Mouse (Mus musculus) thymus, adult 2 months (tissue): ENCODE measurements around the gene Rph3al. TPM values are rescaled to one million over a fixed set of nuclear protein-coding genes. Genes with fewer than 3 reads are reported as not detected.

ENCODE experiments used
- DNase-seq: peaks from one replicate; pipeline ENCODE4 v3.0.0; 2021
- H3K27ac ChIP-seq: fragments of 200-500 bp; 2 replicates; pipeline ENCODE4 v1.5.1; 2012; ENCODE audit warnings: low read length, control low read depth; ENCODE audit not compliant: control insufficient read depth, insufficient read depth
- H3K27me3 ChIP-seq: fragments of 200-500 bp; 2 replicates; pipeline ENCODE4 v1.6.1; 2012; ENCODE audit warnings: mild to moderate bottlenecking, low read length, moderate library complexity, mixed read lengths; ENCODE audit not compliant: control insufficient read depth, insufficient read depth
- H3K36me3 ChIP-seq: fragments of 200-500 bp; 2 replicates; pipeline ENCODE4 v1.6.1; 2012; ENCODE audit warnings: mild to moderate bottlenecking, low read length, moderate library complexity; ENCODE audit not compliant: control insufficient read depth, insufficient read depth
- H3K4me1 ChIP-seq: fragments of 200-500 bp; replicated peaks from 2 replicates; pipeline ENCODE4 v1.6.1; 2012; ENCODE audit warnings: low read length; ENCODE audit not compliant: control insufficient read depth, insufficient read depth
- H3K4me3 ChIP-seq: fragments of 200-500 bp; 2 replicates; pipeline ENCODE4 v1.5.1; 2012; ENCODE audit warnings: mild to moderate bottlenecking, low read length, control low read depth, moderate library complexity; ENCODE audit not compliant: control insufficient read depth, insufficient read depth
- CTCF ChIP-seq: fragments of 200-500 bp; IDR thresholded peaks from 2 replicates; pipeline ENCODE4 v1.5.1; 2012; ENCODE audit warnings: mild to moderate bottlenecking, control low read depth, low read length, moderate library complexity, borderline replicate concordance; ENCODE audit not compliant: control insufficient read depth, poor library complexity, insufficient read depth; ENCODE audit errors: extremely low read depth
- POLR2A ChIP-seq: fragments of 200-500 bp; IDR thresholded peaks from 2 replicates; pipeline ENCODE4 v1.6.1; 2012; ENCODE audit warnings: mild to moderate bottlenecking, low read length, control low read depth, moderate library complexity; ENCODE audit not compliant: control insufficient read depth, poor library complexity, insufficient read depth; ENCODE audit errors: extremely low read depth
- WGBS: fragments of 180-500 bp; shearing (Covaris S2); methylation state at CpG from one replicate; pipeline ENCODE4 v1.1.7; 2018; 5-methylcytosine and 5-hydroxymethylcytosine counted together
- polyA plus RNA-seq: library from polyadenylated mRNA; depleted of rRNA; stranded (reverse); fragments of >200 nt; gene quantifications from 2 replicates; pipeline ENCODE4 v1.2.3, GENCODE M21; 2012

Rph3al gene
- polyA plus RNA-seq, 1 experiment = 7.6 TPM

- no peak overlapping the region for H3K4me3 ChIP-seq
- DNase-seq = no peak
- H3K27me3 ChIP-seq = no peaks in the 10 kb centered on the region
- no peak for TF ChIP-seq CTCF
- TF ChIP-seq POLR2A = no peak
- WGBS = 32% methylated on average over 3 of the region's 3 CpGs
- H3K27ac ChIP-seq = no peak overlapping the region
- peaks cover 3% of the 10 kb centered on the region for H3K4me1 ChIP-seq
- no peaks in the 10 kb centered on the region for H3K36me3 ChIP-seq
Observed at GRCm38 (mm10) chr11:75881234-75881633, 57.0 kb downstream of the Rph3al start.

- Histone ChIP-seq H3K27me3 (no peaks in the 10 kb centered on the region), H3K4me3 (no peak overlapping the region), H3K36me3 (no peaks in the 10 kb centered on the region), H3K4me1 (peaks cover under 1% of the 10 kb centered on the region; the same call in 1 of the 2 replicates), H3K27ac (no peak overlapping the region)
- no peak for TF ChIP-seq POLR2A
- TF ChIP-seq CTCF = no peak
- 86% methylated on average over 8 of the region's 8 CpGs for WGBS
- no peak for DNase-seq
Observed at GRCm38 (mm10) chr11:75880064-75880463, 58.2 kb downstream of the Rph3al start.

- DNase-seq = no peak
- H3K36me3 ChIP-seq = no peaks in the 10 kb centered on the region
- TF ChIP-seq POLR2A = no peak
- no peaks in the 10 kb centered on the region for H3K27me3 ChIP-seq
- no peak overlapping the region for H3K4me3 ChIP-seq
- no peak overlapping the region for H3K27ac ChIP-seq
- 87% methylated on average over 8 of the region's 8 CpGs for WGBS
- no peaks in the 10 kb centered on the region for H3K4me1 ChIP-seq
Observed at GRCm38 (mm10) chr11:75878460-75878859, 59.8 kb downstream of the Rph3al start.

GRCm38 (mm10) chr11:75876043-75876780, 62.0 kb downstream of the Rph3al start:
- Histone ChIP-seq H3K27ac (no peak overlapping the region), H3K4me1 (no peaks in the 10 kb centered on the region), H3K27me3 (no peaks in the 10 kb centered on the region), H3K36me3 (no peaks in the 10 kb centered on the region), H3K4me3 (no peak overlapping the region)
- peak; percentile 6 for DNase-seq
- TF ChIP-seq POLR2A = no peak
- TF ChIP-seq CTCF = no peak
- 39% methylated on average over 15 of the region's 15 CpGs for WGBS

GRCm38 (mm10) chr11:75871688-75872087, 66.5 kb downstream of the Rph3al start:
- Histone ChIP-seq H3K4me1 (no peaks in the 10 kb centered on the region), H3K27ac (no peak overlapping the region), H3K27me3 (no peaks in the 10 kb centered on the region), H3K36me3 (no peaks in the 10 kb centered on the region), H3K4me3 (no peak overlapping the region)
- DNase-seq = no peak
- 90% methylated on average over 1 of the region's 1 CpGs for WGBS
- TF ChIP-seq POLR2A (no peak), CTCF (no peak)

GRCm38 (mm10) chr11:75870947-75871346, 67.3 kb downstream of the Rph3al start:
- Histone ChIP-seq H3K27me3 (no peaks in the 10 kb centered on the region), H3K4me1 (no peaks in the 10 kb centered on the region), H3K27ac (no peak overlapping the region), H3K4me3 (no peak overlapping the region), H3K36me3 (no peaks in the 10 kb centered on the region)
- DNase-seq = no peak
- 96% methylated on average over 4 of the region's 4 CpGs for WGBS
- TF ChIP-seq POLR2A = no peak
- no peak for TF ChIP-seq CTCF

GRCm38 (mm10) chr11:75870386-75870785, 67.8 kb downstream of the Rph3al start:
- no peaks in the 10 kb centered on the region for H3K4me1 ChIP-seq
- TF ChIP-seq POLR2A (no peak), CTCF (no peak)
- WGBS = over 99% methylated on average over 5 of the region's 5 CpGs
- DNase-seq = no peak
- no peak overlapping the region for H3K4me3 ChIP-seq
- no peaks in the 10 kb centered on the region for H3K36me3 ChIP-seq
- no peaks in the 10 kb centered on the region for H3K27me3 ChIP-seq
- no peak overlapping the region for H3K27ac ChIP-seq
